Mouse (Mus musculus) kidney, embryonic 14.5 days (tissue): ENCODE results near the gene Dock1. TPM values are rescaled to one million over a fixed set of nuclear protein-coding genes. Genes with fewer than 3 reads are reported as not detected.

Source experiments
- ATAC-seq: fragments of 200-750 bp; cut with Nextera tagmentation; 2 replicates; pipeline ENCODE4 v1.8.0; 2017; ENCODE audit warnings: moderate number of reproducible peaks, mild to moderate bottlenecking, moderate TSS enrichment, moderate library complexity; ENCODE audit not compliant: low FRiP score, low TSS enrichment
- H3K27ac ChIP-seq: fragments of 300-500 bp; sonication (generic); 2 replicates; pipeline ENCODE4 v1.5.1; 2014; ENCODE audit warnings: low read depth, mild to moderate bottlenecking, low read length, moderate library complexity, mixed read lengths
- H3K27me3 ChIP-seq: fragments of 300-500 bp; sonication (generic); 2 replicates; pipeline ENCODE4 v1.6.1; 2014; ENCODE audit warnings: mild to moderate bottlenecking, low read length; ENCODE audit not compliant: control insufficient read depth, insufficient read depth
- H3K36me3 ChIP-seq: fragments of 300-500 bp; sonication (generic); 2 replicates; pipeline ENCODE4 v1.6.1; 2014; ENCODE audit warnings: low read length, mixed read lengths; ENCODE audit not compliant: control insufficient read depth, insufficient read depth
- H3K4me1 ChIP-seq: fragments of 300-500 bp; sonication (generic); 2 replicates; pipeline ENCODE4 v1.6.1; 2014; ENCODE audit warnings: low read length, mixed read lengths; ENCODE audit not compliant: control insufficient read depth, insufficient read depth
- H3K4me2 ChIP-seq: fragments of 300-500 bp; sonication (generic); replicated peaks from 2 replicates; pipeline ENCODE4 v1.6.1; 2014; ENCODE audit warnings: low read depth, mild to moderate bottlenecking, low read length
- H3K4me3 ChIP-seq: fragments of 300-500 bp; sonication (generic); 2 replicates; pipeline ENCODE4 v1.5.1; 2014; ENCODE audit warnings: mild to moderate bottlenecking, low read length
- H3K9ac ChIP-seq: fragments of 300-500 bp; sonication (generic); 2 replicates; pipeline ENCODE4 v1.6.1; 2014; ENCODE audit warnings: low read depth, mild to moderate bottlenecking, low read length, moderate library complexity
- H3K9me3 ChIP-seq: fragments of 300-500 bp; sonication (generic); 2 replicates; pipeline ENCODE4 v1.6.1; 2016; ENCODE audit warnings: low read length; ENCODE audit not compliant: control insufficient read depth
- WGBS: fragments of 180-500 bp; shearing (Covaris S2); extraction: QIAGEN DNeasy Blood & Tissue Kit; methylation state at CpG from one replicate; pipeline ENCODE4 v1.1.7; 2014; 5-methylcytosine and 5-hydroxymethylcytosine counted together
- polyA plus RNA-seq: library from polyadenylated mRNA; unstranded; fragments of >200 nt; fragmentation: Nextera tagmentation; extraction: Ambion mirVana; gene quantifications from 2 replicates; pipeline ENCODE4 v1.2.1, GENCODE M21; 2014

Dock1 gene
- polyA plus RNA-seq, 1 experiment from 2014 or later = 60.6 TPM

DNA sequence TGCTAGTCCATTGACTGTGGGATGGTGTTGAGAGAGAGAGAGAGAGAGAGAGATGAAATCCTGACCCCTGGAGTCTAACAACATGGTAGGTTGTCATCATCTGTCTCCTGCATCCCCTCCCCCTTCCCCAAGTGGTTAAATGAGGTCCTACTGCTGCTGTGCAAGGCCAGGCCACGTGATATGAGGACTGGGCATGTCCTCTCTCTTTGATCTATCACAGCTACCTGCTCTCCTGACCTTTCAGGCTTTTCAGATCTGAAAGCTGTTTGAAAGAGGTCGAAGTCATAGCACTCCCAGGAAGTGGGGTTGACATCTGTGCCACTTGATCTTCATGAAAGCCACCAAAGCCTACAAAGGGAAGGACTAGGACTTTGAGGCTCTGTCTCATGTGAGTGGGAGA lies 365.2 kb downstream of the Dock1 start:
- H3K9ac ChIP-seq = no peak overlapping the region
- no peak overlapping the region for H3K4me2 ChIP-seq
- no peak for ATAC-seq
- H3K27ac ChIP-seq = no peak overlapping the region
- 19% methylated on average over 2 of the region's 2 CpGs for WGBS
- no peak overlapping the region for H3K4me3 ChIP-seq
- H3K27me3 ChIP-seq = no peaks in the 10 kb centered on the region
- H3K9me3 ChIP-seq = no peaks in the 10 kb centered on the region
- no peaks in the 10 kb centered on the region for H3K36me3 ChIP-seq
- peaks cover 29% of the 10 kb centered on the region for H3K4me1 ChIP-seq

- Histone ChIP-seq H3K4me1 (peaks cover 18% of the 10 kb centered on the region), H3K9me3 (no peaks in the 10 kb centered on the region), H3K36me3 (no peaks in the 10 kb centered on the region), H3K27ac (no peak overlapping the region), H3K27me3 (no peaks in the 10 kb centered on the region), H3K4me2 (no peak overlapping the region), H3K9ac (no peak overlapping the region), H3K4me3 (no peak overlapping the region)
- WGBS = 70% methylated on average over 1 of the region's 1 CpGs
- ATAC-seq = no peak
These were observed 368.5 kb downstream of the Dock1 start for GRCm38 (mm10) chr7:135038930-135039329.

DNA sequence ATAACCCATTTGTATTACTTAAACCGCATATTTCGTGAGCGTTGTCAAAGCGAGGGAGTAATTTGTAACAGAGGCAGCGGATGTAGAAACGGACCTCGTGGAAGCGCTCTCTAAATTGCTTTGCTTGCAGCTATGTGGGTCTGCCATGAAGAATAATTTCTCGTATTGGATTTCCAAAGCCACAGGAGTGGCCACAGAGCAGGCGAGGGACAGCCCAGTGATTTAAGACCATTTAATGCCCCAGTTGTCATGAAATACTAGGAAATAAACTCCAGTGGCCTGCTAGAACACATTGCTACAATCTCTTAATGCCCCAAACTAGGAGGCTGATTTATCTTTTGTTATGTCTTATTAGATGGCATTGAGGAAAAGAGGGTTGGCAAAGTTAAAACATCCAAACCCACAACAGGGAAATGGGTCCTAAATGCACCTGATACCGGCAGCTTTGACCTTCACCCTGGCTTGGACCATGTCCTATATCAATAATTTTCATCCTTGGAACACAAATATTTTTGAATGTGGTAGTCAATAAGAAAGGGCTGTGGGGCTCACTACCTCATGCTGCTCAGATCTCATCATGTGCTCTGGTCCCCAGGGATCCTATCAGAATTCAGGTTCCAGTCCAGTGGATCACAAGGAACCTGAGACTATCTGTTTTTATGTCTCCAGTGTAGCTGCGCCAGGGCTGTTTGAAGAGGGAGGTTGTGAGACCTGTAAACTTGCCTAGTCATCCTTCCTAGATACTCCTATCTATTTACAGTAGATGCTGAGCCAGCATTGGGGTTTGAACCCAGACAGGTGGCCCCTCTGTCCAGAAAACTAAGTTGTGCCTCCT lies 373.7 kb downstream of the Dock1 start:
- Histone ChIP-seq H3K36me3 (no peaks in the 10 kb centered on the region), H3K4me3 (no peak overlapping the region), H3K27me3 (no peaks in the 10 kb centered on the region), H3K9ac (no peak overlapping the region), H3K9me3 (peaks cover 6% of the 10 kb centered on the region; the same call in 1 of the 2 replicates), H3K4me2 (no peak overlapping the region), H3K27ac (no peak overlapping the region), H3K4me1 (no peaks in the 10 kb centered on the region)
- peak; percentile 71 for ATAC-seq
- 38% methylated on average over 12 of the region's 12 CpGs for WGBS

- no peak for ATAC-seq
- no peaks in the 10 kb centered on the region for H3K4me1 ChIP-seq
- H3K9me3 ChIP-seq = peaks cover 6% of the 10 kb centered on the region; the same call in 1 of the 2 replicates
- 93% methylated on average over 2 of the region's 2 CpGs for WGBS
- no peak overlapping the region for H3K9ac ChIP-seq
- H3K4me2 ChIP-seq = no peak overlapping the region
- H3K27me3 ChIP-seq = no peaks in the 10 kb centered on the region
- no peaks in the 10 kb centered on the region for H3K36me3 ChIP-seq
- no peak overlapping the region for H3K27ac ChIP-seq
- H3K4me3 ChIP-seq = no peak overlapping the region
These were observed 379.0 kb downstream of the Dock1 start for GRCm38 (mm10) chr7:135049416-135049815.

- Histone ChIP-seq H3K4me1 (no peaks in the 10 kb centered on the region), H3K4me2 (no peak overlapping the region), H3K9ac (no peak overlapping the region), H3K4me3 (no peak overlapping the region), H3K9me3 (no peaks in the 10 kb centered on the region), H3K27me3 (no peaks in the 10 kb centered on the region), H3K36me3 (no peaks in the 10 kb centered on the region), H3K27ac (no peak overlapping the region)
- 91% methylated on average over 8 of the region's 8 CpGs for WGBS
- no peak for ATAC-seq
These were observed 382.8 kb downstream of the Dock1 start for GRCm38 (mm10) chr7:135053186-135053715.

DNA sequence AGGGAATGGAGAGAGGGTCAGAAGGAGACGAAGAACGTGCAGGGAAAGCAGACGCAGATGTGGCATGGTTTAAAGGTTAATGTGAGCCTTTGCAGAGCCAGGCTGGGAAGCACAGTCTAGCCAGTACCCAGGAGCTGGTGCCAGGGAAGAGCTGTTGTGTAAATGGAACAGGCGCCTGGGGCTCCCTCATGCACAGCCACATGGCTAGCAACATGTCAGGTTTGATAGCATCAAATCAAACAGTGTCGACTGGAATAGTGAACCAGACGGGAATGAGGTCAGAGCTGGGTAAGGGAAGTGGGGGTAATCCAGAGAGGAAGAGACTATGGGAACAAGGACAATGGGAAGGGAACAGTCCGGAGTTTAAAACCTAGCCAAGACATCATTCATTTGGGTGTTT lies 384.2 kb downstream of the Dock1 start:
- Histone ChIP-seq H3K9me3 (no peaks in the 10 kb centered on the region), H3K27me3 (no peaks in the 10 kb centered on the region), H3K36me3 (no peaks in the 10 kb centered on the region), H3K4me3 (no peak overlapping the region), H3K4me1 (no peaks in the 10 kb centered on the region), H3K4me2 (no peak overlapping the region), H3K9ac (no peak overlapping the region), H3K27ac (no peak overlapping the region)
- no peak for ATAC-seq
- 72% methylated on average over 7 of the region's 7 CpGs for WGBS

DNA sequence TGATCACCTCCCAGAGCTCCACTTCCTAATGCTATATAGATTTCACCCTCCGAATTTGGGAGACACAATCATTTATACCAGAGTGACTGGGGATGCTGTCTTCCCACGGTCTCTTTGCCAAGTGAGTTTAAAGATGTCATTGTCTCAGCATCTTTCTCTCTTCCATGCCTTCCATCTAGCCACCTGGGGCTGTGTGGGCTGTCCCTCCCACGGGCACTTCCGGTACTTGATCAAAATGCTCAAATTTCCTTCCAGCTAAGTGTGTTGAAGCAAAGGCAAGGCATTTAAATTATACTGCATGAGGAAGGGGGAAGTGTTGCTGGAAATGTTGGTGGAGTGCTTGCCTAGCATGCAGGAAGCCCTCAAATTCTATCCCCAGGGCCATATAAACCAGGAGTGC lies 388.6 kb downstream of the Dock1 start:
- no peaks in the 10 kb centered on the region for H3K4me1 ChIP-seq
- no peaks in the 10 kb centered on the region for H3K27me3 ChIP-seq
- H3K4me3 ChIP-seq = no peak overlapping the region
- H3K9me3 ChIP-seq = peaks cover 6% of the 10 kb centered on the region; the same call in 1 of the 2 replicates
- no peaks in the 10 kb centered on the region; the same call in 1 of the 2 replicates for H3K36me3 ChIP-seq
- ATAC-seq = no peak
- no peak overlapping the region for H3K4me2 ChIP-seq
- no peak overlapping the region for H3K27ac ChIP-seq
- WGBS = 45% methylated on average over 4 of the region's 4 CpGs
- no peak overlapping the region for H3K9ac ChIP-seq

DNA sequence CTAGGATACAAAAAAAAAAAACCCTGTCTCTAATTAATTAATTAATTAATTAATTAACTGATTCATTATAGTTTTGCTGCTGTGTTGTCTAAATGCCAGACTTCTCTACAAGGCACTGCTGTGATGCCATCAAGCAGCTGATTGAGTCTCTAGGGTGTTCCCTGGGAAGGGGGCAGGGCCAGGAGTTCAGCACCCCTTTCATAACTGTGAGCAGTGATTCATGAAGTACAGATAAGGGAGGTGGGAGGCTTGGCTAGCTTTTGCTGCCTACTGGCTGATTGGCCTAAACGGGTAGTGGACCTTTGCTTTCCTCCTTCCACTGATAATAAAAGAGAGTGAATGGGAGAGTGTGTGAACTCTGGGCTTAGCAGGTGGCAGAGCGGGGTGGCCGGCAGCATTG lies 389.1 kb downstream of the Dock1 start:
- no peaks in the 10 kb centered on the region; the same call in 1 of the 2 replicates for H3K36me3 ChIP-seq
- H3K4me1 ChIP-seq = no peaks in the 10 kb centered on the region
- no peak overlapping the region for H3K27ac ChIP-seq
- WGBS = 62% methylated on average over 3 of the region's 3 CpGs
- no peak overlapping the region for H3K4me2 ChIP-seq
- no peak overlapping the region for H3K9ac ChIP-seq
- no peak for ATAC-seq
- H3K9me3 ChIP-seq = peaks cover 6% of the 10 kb centered on the region; the same call in 1 of the 2 replicates
- H3K4me3 ChIP-seq = no peak overlapping the region
- H3K27me3 ChIP-seq = no peaks in the 10 kb centered on the region

GRCm38 (mm10) chr7:135063886-135064285 lies 393.4 kb downstream of the Dock1 start:
- Histone ChIP-seq H3K4me1 (peaks cover 4% of the 10 kb centered on the region; the same call in 1 of the 2 replicates), H3K9me3 (peaks cover 6% of the 10 kb centered on the region; the same call in 1 of the 2 replicates), H3K4me2 (no peak overlapping the region), H3K27ac (no peak overlapping the region), H3K9ac (no peak overlapping the region), H3K4me3 (no peak overlapping the region), H3K27me3 (no peaks in the 10 kb centered on the region), H3K36me3 (no peaks in the 10 kb centered on the region; the same call in 1 of the 2 replicates)
- WGBS = 72% methylated on average over 5 of the region's 5 CpGs
- no peak for ATAC-seq
